Mouse (Mus musculus): Measurements from ENCODE around the gene Car14.

- TF ChIP-seq GATA1 (IDR thresholded peaks at IDR 0.05; ENCODE audit: low read length), result no peak
- no peak for TF ChIP-seq TAL1 (IDR thresholded peaks at IDR 0.05; ENCODE audit: low read length)
Measured at GRCm38 (mm10) chr3:95865571-95865970, 38.9 kb downstream of the Car14 start.
